Mouse (Mus musculus): ENCODE data around the gene Pld4. TPM values are rescaled to one million over a fixed set of nuclear protein-coding genes. Genes with fewer than 3 reads are reported as not detected.
A peak's percentile ranks its signal among the peaks of the same experiment; 100 is the strongest.

Gene Pld4
- 2.9 and 3.8 TPM in 2 replicates for polyA plus RNA-seq (2015; fragmentation: Nextera tagmentation; extraction: Ambion mirVana)

GRCm38 (mm10) chr12:112760154-112760926, at the start of gene Pld4:
Pld4 (plus strand) TSS chr12:112760655.
- H3K4me1 ChIP-seq = no peaks in the 10 kb centered on the region
- no peaks in the 10 kb centered on the region for H3K36me3 ChIP-seq (ENCODE audit: poor library complexity, severe bottlenecking)
- H3K9me3 ChIP-seq (replicated peaks) = no peaks in the 10 kb centered on the region
- no peak within 1 kb of the TSS for H3K4me3 ChIP-seq
- H3K27me3 ChIP-seq = no peaks in the 10 kb centered on the region
- 46% methylated on average over 4 of the region's 4 CpGs for WGBS
- H3K9ac ChIP-seq = no peak within 1 kb of the TSS
- no peak for ATAC-seq
- H3K27ac ChIP-seq = no peak within 1 kb of the TSS
- H3K4me2 ChIP-seq = no peak within 1 kb of the TSS

- H3K27ac ChIP-seq = 0 out of 2 replicates have a peak overlapping the region, but pooled peaks have one; percentile 31
- peak overlapping the region; percentile 8; the same call in 1 of the 2 replicates for H3K9ac ChIP-seq
- 69% methylated on average over 3 of the region's 3 CpGs for WGBS
- peak; percentile 32; the same call in 1 of the 2 replicates for ATAC-seq
- peaks cover 8% of the 10 kb centered on the region for H3K27me3 ChIP-seq
- no peaks in the 10 kb centered on the region for H3K36me3 ChIP-seq (ENCODE audit: poor library complexity, severe bottlenecking)
- H3K4me3 ChIP-seq = no peak overlapping the region
- H3K4me2 ChIP-seq = no peak overlapping the region
- H3K9me3 ChIP-seq (replicated peaks) = no peaks in the 10 kb centered on the region
- peaks cover 8% of the 10 kb centered on the region for H3K4me1 ChIP-seq
Observed at GRCm38 (mm10) chr12:112713984-112714383, 46.5 kb upstream of the Pld4 start.

- ATAC-seq = no peak
- no peaks in the 10 kb centered on the region for H3K9me3 ChIP-seq (replicated peaks)
- 24% methylated on average over 7 of the region's 7 CpGs for WGBS
- H3K27me3 ChIP-seq = peaks cover 26% of the 10 kb centered on the region
- no peak overlapping the region for H3K9ac ChIP-seq
- no peak overlapping the region for H3K4me3 ChIP-seq
- H3K27ac ChIP-seq = no peak overlapping the region
- no peaks in the 10 kb centered on the region for H3K36me3 ChIP-seq (ENCODE audit: poor library complexity, severe bottlenecking)
- H3K4me2 ChIP-seq = no peak overlapping the region
- peaks cover 14% of the 10 kb centered on the region for H3K4me1 ChIP-seq
Observed at GRCm38 (mm10) chr12:112717140-112717539, 43.3 kb upstream of the Pld4 start.

- Histone ChIP-seq H3K4me1 (peaks cover 25% of the 10 kb centered on the region), H3K9ac (no peak overlapping the region), H3K36me3 (ENCODE audit: poor library complexity, severe bottlenecking) (no peaks in the 10 kb centered on the region), H3K27ac (no peak overlapping the region), H3K27me3 (peaks cover 30% of the 10 kb centered on the region), H3K9me3 (replicated peaks) (no peaks in the 10 kb centered on the region), H3K4me3 (no peak overlapping the region), H3K4me2 (no peak overlapping the region)
- 70% methylated on average over 5 of the region's 5 CpGs for WGBS
- no peak for ATAC-seq
Observed at GRCm38 (mm10) chr12:112718995-112719394, 41.5 kb upstream of the Pld4 start.

- ATAC-seq = no peak
Observed at GRCm38 (mm10) chr12:112720216-112720615, 40.2 kb upstream of the Pld4 start, which contains the start of gene Cep170b. Cep170b (plus strand) TSS chr12:112720455.

GRCm38 (mm10) chr12:112720890-112721423, 39.5 kb upstream of the Pld4 start:
- peak overlapping the region; percentile 84 for H3K4me3 ChIP-seq
- H3K27me3 ChIP-seq = peaks cover 30% of the 10 kb centered on the region
- WGBS = 37% methylated on average over 12 of the region's 12 CpGs
- no peak for ATAC-seq
- H3K4me1 ChIP-seq = peaks cover 38% of the 10 kb centered on the region
- peak overlapping the region; percentile 98 for H3K4me2 ChIP-seq
- H3K27ac ChIP-seq = no peak overlapping the region
- no peaks in the 10 kb centered on the region for H3K9me3 ChIP-seq (replicated peaks)
- 0 out of 2 replicates have a peak, but pooled peaks cover 2% of the 10 kb centered on the region for H3K36me3 ChIP-seq (ENCODE audit: poor library complexity, severe bottlenecking)
- H3K9ac ChIP-seq = no peak overlapping the region

More at GRCm38 (mm10) chr12:112720216-112720615, 40.2 kb upstream of the Pld4 start, which contains the start of gene Cep170b:
- Histone ChIP-seq H3K27ac (no peak within 1 kb of the TSS), H3K4me2 (peak within 1 kb of the TSS; percentile 98), H3K4me3 (peak within 1 kb of the TSS; percentile 84), H3K9me3 (replicated peaks) (no peaks in the 10 kb centered on the region), H3K36me3 (ENCODE audit: poor library complexity, severe bottlenecking) (no peaks in the 10 kb centered on the region), H3K9ac (no peak within 1 kb of the TSS), H3K4me1 (peaks cover 32% of the 10 kb centered on the region), H3K27me3 (peaks cover 30% of the 10 kb centered on the region)
- WGBS = 75% methylated on average over 6 of the region's 6 CpGs

GRCm38 (mm10) chr12:112721424-112722239, 38.8 kb upstream of the Pld4 start:
- 2% methylated on average over 42 of the region's 69 CpGs for WGBS
- peak; percentile 31 for ATAC-seq
- H3K36me3 ChIP-seq (ENCODE audit: poor library complexity, severe bottlenecking) = 0 out of 2 replicates have a peak, but pooled peaks cover 2% of the 10 kb centered on the region
- peak overlapping the region; percentile 98 for H3K4me2 ChIP-seq
- H3K27ac ChIP-seq = no peak overlapping the region
- peaks cover 38% of the 10 kb centered on the region for H3K4me1 ChIP-seq
- H3K9ac ChIP-seq = peak overlapping the region; percentile 89
- peaks cover 30% of the 10 kb centered on the region for H3K27me3 ChIP-seq
- peak overlapping the region; percentile 84 for H3K4me3 ChIP-seq
- H3K9me3 ChIP-seq (replicated peaks) = no peaks in the 10 kb centered on the region

- H3K9me3 ChIP-seq (replicated peaks) = no peaks in the 10 kb centered on the region
- H3K4me3 ChIP-seq = peak overlapping the region; percentile 84
- H3K9ac ChIP-seq = peak overlapping the region; percentile 89
- peaks cover 38% of the 10 kb centered on the region for H3K4me1 ChIP-seq
- H3K36me3 ChIP-seq (ENCODE audit: poor library complexity, severe bottlenecking) = 0 out of 2 replicates have a peak, but pooled peaks cover 2% of the 10 kb centered on the region
- peaks cover 30% of the 10 kb centered on the region for H3K27me3 ChIP-seq
- peak; percentile 72 for ATAC-seq
- WGBS = 0% methylated on average over 33 of the region's 75 CpGs
- peak overlapping the region; percentile 54 for H3K27ac ChIP-seq
- H3K4me2 ChIP-seq = peak overlapping the region; percentile 98
Observed at GRCm38 (mm10) chr12:112722240-112723027, 38.0 kb upstream of the Pld4 start.

GRCm38 (mm10) chr12:112723028-112723330, 37.5 kb upstream of the Pld4 start:
- H3K9me3 ChIP-seq (replicated peaks) = no peaks in the 10 kb centered on the region
- peak overlapping the region; percentile 84 for H3K4me3 ChIP-seq
- peak overlapping the region; percentile 98 for H3K4me2 ChIP-seq
- peaks cover 30% of the 10 kb centered on the region for H3K27me3 ChIP-seq
- peak; percentile 4; the same call in 1 of the 2 replicates for ATAC-seq
- H3K27ac ChIP-seq = no peak overlapping the region
- WGBS = 3% methylated on average over 4 of the region's 5 CpGs
- H3K36me3 ChIP-seq (ENCODE audit: poor library complexity, severe bottlenecking) = 0 out of 2 replicates have a peak, but pooled peaks cover 2% of the 10 kb centered on the region
- H3K4me1 ChIP-seq = peaks cover 43% of the 10 kb centered on the region
- peak overlapping the region; percentile 89 for H3K9ac ChIP-seq

GRCm38 (mm10) chr12:112723445-112723844, 37.0 kb upstream of the Pld4 start:
- H3K4me1 ChIP-seq = peaks cover 43% of the 10 kb centered on the region
- peak overlapping the region; percentile 84 for H3K4me3 ChIP-seq
- H3K36me3 ChIP-seq (ENCODE audit: poor library complexity, severe bottlenecking) = 0 out of 2 replicates have a peak, but pooled peaks cover 2% of the 10 kb centered on the region
- no peak overlapping the region for H3K27ac ChIP-seq
- peak overlapping the region; percentile 89 for H3K9ac ChIP-seq
- peaks cover 30% of the 10 kb centered on the region for H3K27me3 ChIP-seq
- no peak for ATAC-seq
- peak overlapping the region; percentile 98 for H3K4me2 ChIP-seq
- 93% methylated on average over 6 of the region's 6 CpGs for WGBS
- H3K9me3 ChIP-seq (replicated peaks) = no peaks in the 10 kb centered on the region

All from forebrain, embryonic 13.5 days (tissue).